17 mouse cellular contexts compared by ENCODE assay signal in genomic region chr12:5547698-5548097, GRCm38 (mm10).
"Had no signal": no experiment of that assay in that cellular context is flagged by ENCODE, and none has a peak within 500 bp of the region (broad histone marks: within the 10 kb centered on the region; RNA-seq: fewer than 3 reads in every experiment).

No protein-coding gene starts in this region.

- ATAC-seq: liver, postnatal 0 days; lung, postnatal 0 days; midbrain, embryonic 13.5 days; midbrain, embryonic 15.5 days had no signal

- H3K27me3 ChIP-seq: lung, embryonic 15.5 days; megakaryocyte, embryonic 14.5 days; midbrain, embryonic 13.5 days; midbrain, embryonic 15.5 days; neural tube, embryonic 12.5 days; stomach, embryonic 15.5 days had no signal

- H3K4me1 ChIP-seq: lung, embryonic 15.5 days; megakaryocyte, embryonic 14.5 days; midbrain, embryonic 15.5 days; neural tube, embryonic 12.5 days; stomach, embryonic 15.5 days had no signal

- H3K36me3 ChIP-seq: lung, embryonic 15.5 days; midbrain, embryonic 13.5 days; midbrain, embryonic 15.5 days; neural tube, embryonic 12.5 days; stomach, embryonic 15.5 days had no signal

- H3K4me3 ChIP-seq: lung, embryonic 15.5 days; megakaryocyte, embryonic 14.5 days; midbrain, embryonic 13.5 days; midbrain, embryonic 15.5 days; neural tube, embryonic 12.5 days; stomach, embryonic 15.5 days had no signal

- H3K27ac ChIP-seq: lung, embryonic 15.5 days; macrophage; midbrain, embryonic 13.5 days; midbrain, embryonic 15.5 days; neural tube, embryonic 12.5 days; stomach, embryonic 15.5 days; stomach, postnatal 0 days had no signal

- H3K4me2 ChIP-seq: lung, embryonic 15.5 days; midbrain, embryonic 11.5 days; midbrain, embryonic 13.5 days; midbrain, embryonic 15.5 days; neural tube, embryonic 12.5 days; stomach, embryonic 15.5 days had no signal

- H3K9me3 ChIP-seq: lung, embryonic 15.5 days; midbrain, embryonic 13.5 days; midbrain, embryonic 15.5 days; neural tube, embryonic 12.5 days; stomach, embryonic 15.5 days had no signal

- H3K9ac ChIP-seq: liver, postnatal 0 days; lung, embryonic 15.5 days; midbrain, embryonic 13.5 days; midbrain, embryonic 15.5 days; neural tube, embryonic 12.5 days; stomach, embryonic 15.5 days had no signal

- DNase-seq: liver, postnatal 0 days; lung, adult 2 months; lung, postnatal 14 days; lung, postnatal 36 days; right cerebral cortex, postnatal 14 days; thymus, adult 2 months; thymus, postnatal 36 days had no signal
